Mouse (Mus musculus) central nervous system, embryonic 11.5 days (tissue): ENCODE results near the gene Cap1. TPM values are rescaled to one million over a fixed set of nuclear protein-coding genes. Genes with fewer than 3 reads are reported as not detected.

Experiments used
- polyA plus RNA-seq: library from polyadenylated mRNA; depleted of rRNA; stranded (reverse); fragments of >200 nt; gene quantifications from 2 replicates; pipeline ENCODE4 v1.2.3, GENCODE M21; 2012; rRNA removed

The Cap1 gene
- 60.4 and 90.8 TPM in 2 replicates for polyA plus RNA-seq

GRCm38 (mm10) chr4:122885768-122886578, at the start of gene Cap1:
TSS of gene Cap1 (minus strand) at chr4:122886056.

GRCm38 (mm10) chr4:122835530-122836402, 50.1 kb downstream of the Cap1 start, which contains the start of gene Ppt1:
TSS of gene Ppt1 (plus strand) at chr4:122836242.

Other genes with a start within 250 kb of the Cap1 start
- gene 9530002B09Rik, start 196.8 kb downstream of the Cap1 start, polyA plus RNA-seq: not detected in 2 replicates
- 37.6 and 53.7 TPM in 2 replicates for gene Ppt1, start 49.8 kb downstream of the Cap1 start, polyA plus RNA-seq
- gene Mfsd2a, start 75.1 kb upstream of the Cap1 start, polyA plus RNA-seq: 14.0 and 18.8 TPM in 2 replicates
- gene Mycl, start 109.6 kb upstream of the Cap1 start, polyA plus RNA-seq: 54.9 and 101 TPM in 2 replicates
- 20.1 and 23.6 TPM in 2 replicates for gene Trit1, start 130.5 kb upstream of the Cap1 start, polyA plus RNA-seq
- 0.17 and 0.39 TPM in 2 replicates for gene Bmp8b, start 219.1 kb upstream of the Cap1 start, polyA plus RNA-seq
- 0.08 and 0.16 TPM in 2 replicates for gene Oxct2b, start 230.2 kb upstream of the Cap1 start, polyA plus RNA-seq